Comparison of ENCODE assay signal across 14 mouse cellular contexts in genomic region chr2:30787466-30787865, GRCm38 (mm10). TPM values are rescaled to one million over a fixed set of nuclear protein-coding genes. Genes with fewer than 3 reads are reported as not detected.
DNase-seq lines count a peak whose midpoint lies in the region; ATAC-seq lines count a peak whose summit lies in the region.
"Had no signal": no experiment of that assay in that cellular context is flagged by ENCODE, and none has a peak within 500 bp of the region (broad histone marks: within the 10 kb centered on the region; RNA-seq: fewer than 3 reads in every experiment).

No protein-coding gene starts in this region.

- no peak for DNase-seq in heart, postnatal 14 days
- no peak for DNase-seq in midbrain, embryonic 10.5 days (ENCODE audit: low spot score)
- no peak for DNase-seq in limb, embryonic 10.5 days (ENCODE audit: low spot score)
- no peak for DNase-seq in T-cell, adult 2 months (ENCODE audit: low spot score)
- no peak for DNase-seq in gastrocnemius, adult 18-20 months (ENCODE audit: low spot score)
- DNase-seq: cerebellum, adult 2 months; thymus, postnatal 36 days had no signal

- peak overlapping the region; percentile 59 for H3K9ac ChIP-seq in heart, embryonic 13.5 days
- H3K9ac ChIP-seq in midbrain, embryonic 16.5 days (ENCODE audit: low read depth, low read length) = no peak overlapping the region
- H3K9ac ChIP-seq in neural tube, embryonic 15.5 days (replicated peaks) = peak overlapping the region; percentile 17; the same call in 1 of the 2 replicates

- no peaks in the 10 kb centered on the region for H3K9me3 ChIP-seq in heart, embryonic 13.5 days
- H3K9me3 ChIP-seq in midbrain, embryonic 10.5 days (replicated peaks) = no peaks in the 10 kb centered on the region
- no peaks in the 10 kb centered on the region for H3K9me3 ChIP-seq in midbrain, embryonic 16.5 days (replicated peaks; ENCODE audit: control insufficient read depth, low read length, poor library complexity, severe bottlenecking)
- no peaks in the 10 kb centered on the region for H3K9me3 ChIP-seq in limb, embryonic 10.5 days (replicated peaks)
- no peaks in the 10 kb centered on the region for H3K9me3 ChIP-seq in neural tube, embryonic 15.5 days (replicated peaks)

- H3K27me3 ChIP-seq in heart, embryonic 13.5 days (replicated peaks) = no peaks in the 10 kb centered on the region
- 0 out of 2 replicates have a peak, but pooled peaks cover 5% of the 10 kb centered on the region for H3K27me3 ChIP-seq in midbrain, embryonic 10.5 days (ENCODE audit: low read depth, poor library complexity, severe bottlenecking)
- H3K27me3 ChIP-seq in midbrain, embryonic 16.5 days (ENCODE audit: control insufficient read depth, insufficient read depth, low read depth, low read length) = no peaks in the 10 kb centered on the region
- H3K27me3 ChIP-seq in limb, embryonic 10.5 days (ENCODE audit: low read depth, poor library complexity, severe bottlenecking) = no peaks in the 10 kb centered on the region
- H3K27me3 ChIP-seq in neural tube, embryonic 15.5 days (replicated peaks) = no peaks in the 10 kb centered on the region

- H3K4me3 ChIP-seq in heart, embryonic 13.5 days = no peak overlapping the region
- H3K4me3 ChIP-seq in midbrain, embryonic 10.5 days = no peak overlapping the region
- no peak overlapping the region for H3K4me3 ChIP-seq in midbrain, embryonic 16.5 days (ENCODE audit: low read depth, low read length)
- H3K4me3 ChIP-seq in limb, embryonic 10.5 days = no peak overlapping the region
- H3K4me3 ChIP-seq in neural tube, embryonic 15.5 days (replicated peaks) = no peak overlapping the region
- H3K4me3 ChIP-seq: layer of hippocampus, adult 2 months had no signal

- peaks cover 31% of the 10 kb centered on the region for H3K4me1 ChIP-seq in heart, embryonic 13.5 days
- H3K4me1 ChIP-seq in midbrain, embryonic 10.5 days = peaks cover 74% of the 10 kb centered on the region
- H3K4me1 ChIP-seq in midbrain, embryonic 16.5 days (ENCODE audit: control insufficient read depth, insufficient read depth, low read length) = peaks cover 19% of the 10 kb centered on the region
- peaks cover 58% of the 10 kb centered on the region for H3K4me1 ChIP-seq in limb, embryonic 10.5 days
- H3K4me1 ChIP-seq in neural tube, embryonic 15.5 days = peaks cover 26% of the 10 kb centered on the region

- no peak overlapping the region; the same call in 1 of the 2 replicates for H3K27ac ChIP-seq in heart, embryonic 13.5 days (replicated peaks)
- peak overlapping the region; percentile 92 for H3K27ac ChIP-seq in midbrain, embryonic 10.5 days (replicated peaks)
- no peak overlapping the region for H3K27ac ChIP-seq in midbrain, embryonic 16.5 days (ENCODE audit: low read length)
- peak overlapping the region; percentile 91 for H3K27ac ChIP-seq in limb, embryonic 10.5 days
- no peak overlapping the region for H3K27ac ChIP-seq in neural tube, embryonic 15.5 days (replicated peaks)
- H3K27ac ChIP-seq: layer of hippocampus, adult 2 months had no signal

- intact Hi-C loops in heart, postnatal 14 days (cut with DNase I) = no loop called here

- 43% methylated on average over 4 of the region's 4 CpGs for WGBS in heart, embryonic 13.5 days
- WGBS in midbrain, embryonic 10.5 days = 66% methylated on average over 4 of the region's 4 CpGs
- WGBS in midbrain, embryonic 16.5 days = 60% methylated on average over 4 of the region's 4 CpGs
- 38% methylated on average over 4 of the region's 4 CpGs for WGBS in limb, embryonic 10.5 days
- WGBS in neural tube, embryonic 15.5 days = 66% methylated on average over 4 of the region's 4 CpGs

- H3K4me2 ChIP-seq in heart, embryonic 13.5 days = no peak overlapping the region
- H3K4me2 ChIP-seq in midbrain, embryonic 16.5 days (ENCODE audit: low read length) = no peak overlapping the region
- H3K4me2 ChIP-seq in neural tube, embryonic 15.5 days = no peak overlapping the region
- H3K4me2 ChIP-seq: heart, embryonic 11.5 days had no signal

- no peaks in the 10 kb centered on the region for H3K36me3 ChIP-seq in heart, embryonic 13.5 days
- H3K36me3 ChIP-seq in midbrain, embryonic 10.5 days = no peaks in the 10 kb centered on the region
- H3K36me3 ChIP-seq in midbrain, embryonic 16.5 days (ENCODE audit: control insufficient read depth, insufficient read depth, low read length) = no peaks in the 10 kb centered on the region
- no peaks in the 10 kb centered on the region for H3K36me3 ChIP-seq in limb, embryonic 10.5 days
- H3K36me3 ChIP-seq in neural tube, embryonic 15.5 days = no peaks in the 10 kb centered on the region

- ATAC-seq in heart, embryonic 13.5 days (ENCODE audit: extremely low read depth, insufficient number of reproducible peaks, low FRiP score, low TSS enrichment) = no peak
- ATAC-seq in midbrain, embryonic 16.5 days = no peak
- ATAC-seq in neural tube, embryonic 15.5 days (ENCODE audit: low FRiP score) = no peak

RNA-seq across cellular contexts. Expression of gene 1700001O22Rik, which starts 16.0 kb away (rescaled TPM):
- 1.7 and 2.1 TPM in 2 replicates for polyA plus RNA-seq in heart, embryonic 13.5 days (2015; fragmentation: Nextera tagmentation; extraction: Ambion mirVana)
- total RNA-seq in heart, postnatal 14 days (2021) = 1 to 10 TPM in 1 of 2 experiments, under 1 TPM in 1; 0.57 to 1.0 TPM
- 3.5 and 4.0 TPM in 2 replicates for polyA plus RNA-seq in midbrain, embryonic 10.5 days (2016; fragmentation: Nextera tagmentation; extraction: Ambion mirVana)
- polyA plus RNA-seq in midbrain, embryonic 16.5 days (2015; fragmentation: Nextera tagmentation; extraction: Ambion mirVana) = 0.99 and 2.1 TPM in 2 replicates
- 2.1 and 4.0 TPM in 2 replicates for polyA plus RNA-seq in limb, embryonic 10.5 days (2016; fragmentation: Nextera tagmentation; extraction: Ambion mirVana)
- 1.5 and 2.2 TPM in 2 replicates for polyA plus RNA-seq in neural tube, embryonic 15.5 days (2015; fragmentation: Nextera tagmentation; extraction: Ambion mirVana)
- total RNA-seq in gastrocnemius, adult 18-20 months (2021) = 1 to 10 TPM; 2.4 to 8.2 TPM
- total RNA-seq: liver, adult 2 months had no signal
- polyA plus RNA-seq: liver, adult 2 months had no signal

RNA-seq across cellular contexts. Expression of gene Ntmt1, which starts 20.2 kb away (rescaled TPM):
- 72.7 and 81.4 TPM in 2 replicates for polyA plus RNA-seq in heart, embryonic 13.5 days (2015; fragmentation: Nextera tagmentation; extraction: Ambion mirVana)
- 10 to 100 TPM; 30.0 to 34.5 TPM for total RNA-seq in heart, postnatal 14 days (2021)
- 126 and 127 TPM in 2 replicates for polyA plus RNA-seq in midbrain, embryonic 10.5 days (2016; fragmentation: Nextera tagmentation; extraction: Ambion mirVana)
- 105 and 109 TPM in 2 replicates for polyA plus RNA-seq in midbrain, embryonic 16.5 days (2015; fragmentation: Nextera tagmentation; extraction: Ambion mirVana)
- polyA plus RNA-seq in limb, embryonic 10.5 days (2016; fragmentation: Nextera tagmentation; extraction: Ambion mirVana) = 138 and 141 TPM in 2 replicates
- polyA plus RNA-seq in neural tube, embryonic 15.5 days (2015; fragmentation: Nextera tagmentation; extraction: Ambion mirVana) = 92.6 and 107 TPM in 2 replicates
- total RNA-seq in gastrocnemius, adult 18-20 months (2021) = 10 to 100 TPM; 10.6 to 11.3 TPM

RNA-seq across cellular contexts. Expression of gene Asb6, which starts 42.7 kb away (rescaled TPM):
- 20.0 and 21.8 TPM in 2 replicates for polyA plus RNA-seq in heart, embryonic 13.5 days (2015; fragmentation: Nextera tagmentation; extraction: Ambion mirVana)
- total RNA-seq in heart, postnatal 14 days (2021) = 1 to 10 TPM; 7.9 to 9.0 TPM
- polyA plus RNA-seq in midbrain, embryonic 10.5 days (2016; fragmentation: Nextera tagmentation; extraction: Ambion mirVana) = 43.9 and 45.8 TPM in 2 replicates
- 41.7 and 48.0 TPM in 2 replicates for polyA plus RNA-seq in midbrain, embryonic 16.5 days (2015; fragmentation: Nextera tagmentation; extraction: Ambion mirVana)
- polyA plus RNA-seq in limb, embryonic 10.5 days (2016; fragmentation: Nextera tagmentation; extraction: Ambion mirVana) = 59.4 and 61.3 TPM in 2 replicates
- 40.7 and 44.0 TPM in 2 replicates for polyA plus RNA-seq in neural tube, embryonic 15.5 days (2015; fragmentation: Nextera tagmentation; extraction: Ambion mirVana)
- 1 to 10 TPM; 7.2 to 9.7 TPM for total RNA-seq in gastrocnemius, adult 18-20 months (2021)

RNA-seq across cellular contexts. Expression of gene Prrx2, which starts 47.3 kb away (rescaled TPM):
- polyA plus RNA-seq in heart, embryonic 13.5 days (2015; fragmentation: Nextera tagmentation; extraction: Ambion mirVana) = 30.3 and 37.0 TPM in 2 replicates
- 1 to 10 TPM in 1 of 2 experiments, under 1 TPM in 1; 0.80 to 1.2 TPM for total RNA-seq in heart, postnatal 14 days (2021)
- polyA plus RNA-seq in midbrain, embryonic 10.5 days (2016; fragmentation: Nextera tagmentation; extraction: Ambion mirVana) = 22.3 and 29.5 TPM in 2 replicates
- 1.8 and 2.4 TPM in 2 replicates for polyA plus RNA-seq in midbrain, embryonic 16.5 days (2015; fragmentation: Nextera tagmentation; extraction: Ambion mirVana)
- polyA plus RNA-seq in limb, embryonic 10.5 days (2016; fragmentation: Nextera tagmentation; extraction: Ambion mirVana) = 111 and 140 TPM in 2 replicates
- polyA plus RNA-seq in neural tube, embryonic 15.5 days (2015; fragmentation: Nextera tagmentation; extraction: Ambion mirVana) = 1.8 and 2.7 TPM in 2 replicates
- total RNA-seq in gastrocnemius, adult 18-20 months (2021) = 1 to 10 TPM; 1.9 TPM
- total RNA-seq: liver, adult 2 months; MEL had no signal
- polyA plus RNA-seq: liver, adult 2 months had no signal

Comparison
In these comparisons a context has a peak if more than half of its experiments do, and no peak if none do; other contexts are left out.
1. H3K27ac ChIP-seq: peak in midbrain, embryonic 10.5 days (single experiment) and limb, embryonic 10.5 days (single experiment); none in heart, embryonic 13.5 days (single experiment), midbrain, embryonic 16.5 days (single experiment) and neural tube, embryonic 15.5 days (single experiment).